Mouse (Mus musculus): ENCODE measurements at regions not wholly inside any gene's neighbourhood (a gene's known extent, or its start where the extent isn't known, plus 50 kb on each side); places are given as distances from the start of the nearest gene placed in this dataset.

- TF ChIP-seq POLR2A (IDR thresholded peaks at IDR 0.05; ENCODE audit: insufficient read depth, low read depth, low read length), result no peak
- no peak for TF ChIP-seq CTCF (IDR thresholded peaks at IDR 0.05)
- no peak for TF ChIP-seq EP300 (IDR thresholded peaks at IDR 0.05; ENCODE audit: insufficient read depth, low read depth, low read length)
Observed at GRCm38 (mm10) chr16:95923991-95924390, 66.8 kb downstream of the Psmg1 start.

Data from heart, adult 2 months (tissue).